Comparison of ENCODE assay signal across 8 mouse cellular contexts in genomic region chr19:36083262-36084225, GRCm38 (mm10). TPM values are rescaled to one million over a fixed set of nuclear protein-coding genes. Genes with fewer than 3 reads are reported as not detected.
DNase-seq lines count a peak whose midpoint lies in the region; ATAC-seq and TF ChIP-seq lines count a peak whose summit lies in the region.

Rpp30 (plus strand) TSS chr19:36083716.

- H3K4me1 ChIP-seq in CH12.LX (ENCODE audit: control insufficient read depth in 1 of 2, insufficient read depth in 2 of 2): peaks cover 4 to 17% of the 10 kb centered on the region in 2 experiments; a peak in 3 of 4 replicates
- H3K4me1 ChIP-seq in forebrain, embryonic 11.5 days (replicated peaks; ENCODE audit: control insufficient read depth, insufficient read depth, low read length): peaks cover 3% of the 10 kb centered on the region; the same call in 1 of the 2 replicates
- peaks cover 8% of the 10 kb centered on the region for H3K4me1 ChIP-seq in heart, embryonic 16.5 days (ENCODE audit: control insufficient read depth, insufficient read depth, low read length)
- H3K4me1 ChIP-seq in liver, embryonic 15.5 days (replicated peaks): peaks cover 14% of the 10 kb centered on the region
- H3K4me1 ChIP-seq in neural tube, embryonic 12.5 days: peaks cover 9% of the 10 kb centered on the region

- ATAC-seq in forebrain, embryonic 11.5 days (replicated peaks; ENCODE audit: low FRiP score): peak; percentile 94
- peak; percentile 91 for ATAC-seq in heart, embryonic 16.5 days (replicated peaks; ENCODE audit: extremely low read depth, insufficient read depth, low FRiP score)
- ATAC-seq in liver, embryonic 15.5 days (ENCODE audit: insufficient read depth): peak; percentile 89
- ATAC-seq in neural tube, embryonic 12.5 days (ENCODE audit: low FRiP score, low read depth): peak; percentile 95

- no peak for TF ChIP-seq CTCF in CH12.LX (conservative IDR thresholded peaks at IDR 0.05 in 1 of 2, IDR thresholded peaks at IDR 0.05 in 1 of 2; ENCODE audit: low read depth in 2 of 2, low read length in 2 of 2)

- peak; percentile 86 for DNase-seq in CH12.LX (ENCODE audit: extremely low read depth)
- DNase-seq in c-Kit-positive CD71-positive TER-119-negative erythroid progenitor cells, embryonic 14.5 days (ENCODE audit: low read depth): peak; percentile 75
- peak; percentile 92 for DNase-seq in forebrain, embryonic 11.5 days (ENCODE audit: low spot score)
- DNase-seq in kidney, postnatal 36 days: peak; percentile 91 to 92
- peak; percentile 89 for DNase-seq in telencephalon, adult 2 months (ENCODE audit: low read depth, low spot score)

- in situ Hi-C loops in CH12.LX (cut with MboI; ENCODE audit: low pct_ligation_motif_present, low pct_unique_long_range_greater_than_20kb, low sequenced_read_pairs): loop anchor here (25.0 kb wide), 2 partner anchors 946 to 1096 kb away; no protein-coding TSS in a partner anchor

- H3K27me3 ChIP-seq in CH12.LX (replicated peaks): no peaks in the 10 kb centered on the region
- H3K27me3 ChIP-seq in forebrain, embryonic 11.5 days (ENCODE audit: control insufficient read depth, insufficient read depth, low read length): no peaks in the 10 kb centered on the region
- no peaks in the 10 kb centered on the region for H3K27me3 ChIP-seq in heart, embryonic 16.5 days (ENCODE audit: control insufficient read depth, insufficient read depth, low read length)
- peaks cover 5% of the 10 kb centered on the region; the same call in 1 of the 2 replicates for H3K27me3 ChIP-seq in liver, embryonic 15.5 days
- no peaks in the 10 kb centered on the region for H3K27me3 ChIP-seq in neural tube, embryonic 12.5 days (replicated peaks)

- no peak for TF ChIP-seq RAD21 in CH12.LX (IDR thresholded peaks at IDR 0.05; ENCODE audit: low read depth, low read length)

- no peak for TF ChIP-seq EP300 in CH12.LX (IDR thresholded peaks at IDR 0.05; ENCODE audit: low read length)

- peak within 1 kb of the TSS; percentile 79 for H3K9ac ChIP-seq in CH12.LX (ENCODE audit: insufficient read depth, low read depth)
- H3K9ac ChIP-seq in forebrain, embryonic 11.5 days (ENCODE audit: low read length): peak within 1 kb of the TSS; percentile 81
- peak within 1 kb of the TSS; percentile 76 for H3K9ac ChIP-seq in heart, embryonic 16.5 days (ENCODE audit: low read length)
- peak within 1 kb of the TSS; percentile 61 for H3K9ac ChIP-seq in liver, embryonic 15.5 days
- H3K9ac ChIP-seq in neural tube, embryonic 12.5 days: peak within 1 kb of the TSS; percentile 64

- peak within 1 kb of the TSS; percentile 93 for H3K4me2 ChIP-seq in CH12.LX (ENCODE audit: insufficient read depth, low read depth, poor library complexity, severe bottlenecking)
- peak within 1 kb of the TSS; percentile 71 for H3K4me2 ChIP-seq in forebrain, embryonic 11.5 days (ENCODE audit: low read depth, low read length, severe bottlenecking)
- peak within 1 kb of the TSS; percentile 94 for H3K4me2 ChIP-seq in heart, embryonic 16.5 days (ENCODE audit: low read depth, low read length)
- peak within 1 kb of the TSS; percentile 76 for H3K4me2 ChIP-seq in liver, embryonic 15.5 days
- H3K4me2 ChIP-seq in neural tube, embryonic 12.5 days (replicated peaks): peak within 1 kb of the TSS; percentile 76

- peaks cover 9 to 25% of the 10 kb centered on the region in 2 experiments for H3K36me3 ChIP-seq in CH12.LX (replicated peaks in 1 of 2; ENCODE audit: control insufficient read depth in 1 of 2, insufficient read depth in 1 of 2, low read length in 1 of 2)
- no peaks in the 10 kb centered on the region for H3K36me3 ChIP-seq in forebrain, embryonic 11.5 days (ENCODE audit: control insufficient read depth, insufficient read depth, low read length)
- peaks cover 7% of the 10 kb centered on the region for H3K36me3 ChIP-seq in heart, embryonic 16.5 days (ENCODE audit: control insufficient read depth, insufficient read depth)
- peaks cover 5% of the 10 kb centered on the region for H3K36me3 ChIP-seq in liver, embryonic 15.5 days (replicated peaks)
- H3K36me3 ChIP-seq in neural tube, embryonic 12.5 days: peaks cover 7% of the 10 kb centered on the region; the same call in 1 of the 2 replicates

- H3K9me3 ChIP-seq in CH12.LX (replicated peaks; ENCODE audit: low read length): no peaks in the 10 kb centered on the region
- no peaks in the 10 kb centered on the region for H3K9me3 ChIP-seq in forebrain, embryonic 11.5 days (ENCODE audit: control insufficient read depth, low read length)
- H3K9me3 ChIP-seq in heart, embryonic 16.5 days (replicated peaks; ENCODE audit: control insufficient read depth, low read length): no peaks in the 10 kb centered on the region
- no peaks in the 10 kb centered on the region for H3K9me3 ChIP-seq in liver, embryonic 15.5 days (replicated peaks)
- H3K9me3 ChIP-seq in neural tube, embryonic 12.5 days: no peaks in the 10 kb centered on the region

- no peak within 1 kb of the TSS for H3K27ac ChIP-seq in CH12.LX (ENCODE audit: insufficient read depth, low read depth)
- no peak within 1 kb of the TSS for H3K27ac ChIP-seq in forebrain, embryonic 11.5 days (ENCODE audit: low read depth, low read length)
- H3K27ac ChIP-seq in heart, embryonic 16.5 days (ENCODE audit: low read length): peak within 1 kb of the TSS; percentile 40; the same call in 1 of the 2 replicates
- H3K27ac ChIP-seq in liver, embryonic 15.5 days (replicated peaks): peak within 1 kb of the TSS; percentile 24; the same call in 1 of the 2 replicates
- H3K27ac ChIP-seq in neural tube, embryonic 12.5 days: no peak within 1 kb of the TSS

- H3K4me3 ChIP-seq in CH12.LX (replicated peaks in 1 of 3; ENCODE audit: low read depth in 2 of 3, low read length in 2 of 3, poor library complexity in 1 of 3): peak within 1 kb of the TSS; percentile 79 to 98 (median 85)
- H3K4me3 ChIP-seq in forebrain, embryonic 11.5 days (ENCODE audit: low read depth, low read length): peak within 1 kb of the TSS; percentile 78
- peak within 1 kb of the TSS; percentile 64 for H3K4me3 ChIP-seq in heart, embryonic 16.5 days (ENCODE audit: low read length)
- peak within 1 kb of the TSS; percentile 75 for H3K4me3 ChIP-seq in liver, embryonic 15.5 days (replicated peaks)
- peak within 1 kb of the TSS; percentile 73 for H3K4me3 ChIP-seq in neural tube, embryonic 12.5 days

- TF ChIP-seq POLR2A in CH12.LX (IDR thresholded peaks at IDR 0.05; ENCODE audit: low read depth, low read length): peak; percentile 86

- dilution Hi-C loops in CH12.LX (cut with MboI; ENCODE audit: extremely low pct_ligation_motif_present, extremely low pct_unique_long_range_greater_than_20kb, low sequenced_read_pairs): no loop called here

- H3K79me2 ChIP-seq in CH12.LX (replicated peaks; ENCODE audit: control insufficient read depth, extremely low read depth, insufficient read depth, poor library complexity, severe bottlenecking): peaks cover 15% of the 10 kb centered on the region

- 2% methylated on average over 34 of the region's 34 CpGs for WGBS in forebrain, embryonic 11.5 days
- 1% methylated on average over 34 of the region's 34 CpGs for WGBS in heart, embryonic 16.5 days
- WGBS in liver, embryonic 15.5 days (ENCODE audit: insufficient replicate concordance): 3% methylated on average over 34 of the region's 34 CpGs
- WGBS in neural tube, embryonic 12.5 days: 2% methylated on average over 34 of the region's 34 CpGs

TF ChIP-seq in CH12.LX, 34 proteins besides CTCF, POLR2A, EP300 and RAD21:
- TF ChIP-seq ZMIZ1 (IDR thresholded peaks at IDR 0.05; ENCODE audit: low read depth, low read length) (no peak), MXI1 (IDR thresholded peaks at IDR 0.05; ENCODE audit: low read depth, low read length) (peak; percentile 89), HCFC1 (IDR thresholded peaks at IDR 0.05; ENCODE audit: low read depth, low read length) (peak; percentile 100), GABPA (IDR thresholded peaks at IDR 0.05; ENCODE audit: insufficient replicate concordance, low read depth, low read length) (peak; percentile 84; the same call in 1 of the 2 replicates), ZKSCAN1 (IDR thresholded peaks at IDR 0.05; ENCODE audit: borderline replicate concordance, low read depth, low read length) (no peak), POLR2AphosphoS2 (IDR thresholded peaks at IDR 0.05; ENCODE audit: low read depth, low read length) (no peak), NRF1 (IDR thresholded peaks at IDR 0.05; ENCODE audit: low read depth, low read length) (peak; percentile 89), ELF1 (IDR thresholded peaks at IDR 0.05; ENCODE audit: low read depth, low read length) (peak; percentile 65), KAT2A (IDR thresholded peaks at IDR 0.05; ENCODE audit: insufficient replicate concordance, low read length) (peak; percentile 99), TBP (conservative IDR thresholded peaks at IDR 0.05; ENCODE audit: low read depth, low read length) (peak; percentile 83), MAFK (IDR thresholded peaks at IDR 0.05; ENCODE audit: insufficient replicate concordance, low read length) (no peak), ZC3H11A (IDR thresholded peaks at IDR 0.05; ENCODE audit: low read depth, low read length) (no peak), SIN3A (IDR thresholded peaks at IDR 0.05; ENCODE audit: low read length) (peak; percentile 73), TCF12 (IDR thresholded peaks at IDR 0.05; ENCODE audit: low read depth, low read length) (peak; percentile 92), E2F4 (IDR thresholded peaks at IDR 0.05; ENCODE audit: insufficient replicate concordance, low read depth, low read length) (no peak), NELFE (IDR thresholded peaks at IDR 0.05; ENCODE audit: low read depth, low read length) (peak; percentile 72), MYC (IDR thresholded peaks at IDR 0.05; ENCODE audit: low read depth, low read length) (peak; percentile 66; the same call in 1 of the 2 replicates), MAX (IDR thresholded peaks at IDR 0.05; ENCODE audit: low read length) (peak; percentile 41; the same call in 1 of the 2 replicates)

RNA-seq across cellular contexts. Expression of gene Rpp30, which starts in this region (rescaled TPM):
- total RNA-seq in CH12.LX (2012; rRNA removed): 32.7 and 42.6 TPM in 2 replicates
- 120 and 127 TPM in 2 replicates for total RNA-seq in CH12.LX (2014; rRNA removed)
- 96.6 and 102 TPM in 2 replicates for polyA plus RNA-seq in CH12.LX (2012; ENCODE audit: insufficient read length, low read depth)
- 119 and 121 TPM in 2 replicates for polyA plus RNA-seq in forebrain, embryonic 11.5 days (2014; fragmentation: Nextera tagmentation; extraction: Ambion mirVana)
- polyA plus RNA-seq in heart, embryonic 16.5 days (2015; fragmentation: Nextera tagmentation; extraction: Ambion mirVana): 45.2 and 48.1 TPM in 2 replicates
- polyA plus RNA-seq in liver, embryonic 15.5 days (2015; fragmentation: Nextera tagmentation; extraction: Ambion mirVana): 32.2 and 38.4 TPM in 2 replicates
- polyA plus RNA-seq in neural tube, embryonic 12.5 days (2016; fragmentation: Nextera tagmentation; extraction: Ambion mirVana): 82.7 and 84.6 TPM in 2 replicates

Comparison
In these comparisons a context has a peak if more than half of its experiments do, and no peak if none do; other contexts are left out.
1. H3K27ac ChIP-seq: peak in heart, embryonic 16.5 days (single experiment) and liver, embryonic 15.5 days (single experiment); none in CH12.LX (single experiment), forebrain, embryonic 11.5 days (single experiment) and neural tube, embryonic 12.5 days (single experiment).
2. Peak in every context shown above with its lines, with median percentiles within 50 percentile points of each other: DNase-seq, H3K4me2 ChIP-seq, H3K4me3 ChIP-seq, H3K9ac ChIP-seq and ATAC-seq.